Mouse (Mus musculus): ENCODE results near the gene Ccdc148.

Gene Ccdc148

DNA sequence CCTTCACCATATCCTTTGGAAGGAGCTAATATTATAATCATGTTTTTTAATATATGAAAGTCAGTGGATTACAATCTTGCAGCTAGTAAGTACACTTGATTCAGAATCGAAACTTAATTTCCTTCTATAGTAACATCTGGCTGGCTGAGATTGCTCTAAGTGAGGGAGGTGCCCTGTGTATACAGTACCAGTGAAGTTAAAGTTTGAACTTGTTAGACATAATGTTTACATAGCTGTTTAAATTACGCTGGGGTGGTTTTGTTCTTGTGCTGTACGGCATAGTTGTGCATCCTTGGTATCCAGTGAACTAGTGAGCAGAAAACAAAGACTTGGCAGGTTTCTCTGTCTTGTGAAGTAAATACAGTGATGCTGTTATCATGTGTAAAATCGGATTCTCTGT is 18.5 kb upstream of the Ccdc148 start:
- DNase-seq (ENCODE audit: low spot score): no peak

GRCm38 (mm10) chr2:59178191-59178590 is 17.7 kb upstream of the Ccdc148 start:
- peak; percentile 23 for DNase-seq (ENCODE audit: low spot score)

DNA sequence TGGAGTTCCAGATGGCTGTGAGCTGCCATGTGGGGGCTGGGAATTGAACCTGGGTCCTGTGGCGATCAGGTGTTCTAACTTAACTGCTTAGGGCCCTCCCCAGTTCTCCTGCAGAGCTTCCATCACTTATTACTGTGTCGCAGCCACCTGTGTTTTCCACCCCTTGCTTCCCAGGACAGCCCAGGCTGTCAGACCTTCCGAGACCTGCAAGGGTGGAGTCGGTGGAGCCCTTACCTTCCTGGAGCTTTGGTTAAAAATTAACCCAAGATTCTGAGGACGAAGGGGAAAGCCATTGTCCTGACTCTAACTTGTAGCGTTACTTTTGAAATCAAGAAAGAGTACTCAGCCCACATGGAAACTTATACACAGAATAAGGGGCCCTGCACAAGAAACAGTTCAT is 15.4 kb upstream of the Ccdc148 start:
- no peak for DNase-seq (ENCODE audit: low spot score)

DNA sequence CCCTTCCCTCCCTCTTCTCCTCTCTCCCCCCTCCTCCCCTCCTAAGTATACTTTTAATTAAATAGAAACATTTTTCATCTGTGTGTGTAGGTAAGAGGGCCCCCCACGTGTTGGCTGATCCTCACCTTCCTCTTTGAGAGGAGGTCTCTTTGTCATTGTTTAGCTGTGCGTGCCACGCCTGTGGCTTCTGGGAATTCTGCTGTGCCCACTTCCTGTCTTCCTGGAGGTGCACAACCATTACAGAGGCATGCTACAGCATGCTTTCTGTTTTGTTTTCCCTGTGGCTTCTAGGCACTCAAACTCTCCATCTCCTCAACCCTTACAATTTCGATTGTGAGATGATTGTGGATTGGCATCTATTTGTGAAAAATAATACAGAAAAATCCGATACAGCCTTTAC is 11.1 kb upstream of the Ccdc148 start:
- DNase-seq (ENCODE audit: low spot score): no peak

GRCm38 (mm10) chr2:59170593-59170992 is 10.1 kb upstream of the Ccdc148 start:
- DNase-seq (ENCODE audit: low spot score): no peak

- DNase-seq (ENCODE audit: low spot score): no peak
Observed at GRCm38 (mm10) chr2:59170208-59170589, 9.7 kb upstream of the Ccdc148 start.

- DNase-seq (ENCODE audit: low spot score): no peak
Observed at GRCm38 (mm10) chr2:59169572-59170207, 9.2 kb upstream of the Ccdc148 start.

- DNase-seq (ENCODE audit: low spot score): no peak
Observed at GRCm38 (mm10) chr2:59167830-59168229, 7.3 kb upstream of the Ccdc148 start.

GRCm38 (mm10) chr2:59166976-59167375 is 6.5 kb upstream of the Ccdc148 start:
- no peak for DNase-seq (ENCODE audit: low spot score)

GRCm38 (mm10) chr2:59162285-59162600 is 1.8 kb upstream of the Ccdc148 start:
- no peak for DNase-seq (ENCODE audit: low spot score)

GRCm38 (mm10) chr2:59161441-59162284 is 1.2 kb upstream of the Ccdc148 start:
- peak; percentile 75 for DNase-seq (ENCODE audit: low spot score)

- no peak for DNase-seq (ENCODE audit: low spot score)
Observed at GRCm38 (mm10) chr2:59161021-59161440, 548 bp upstream of the Ccdc148 start.

GRCm38 (mm10) chr2:59159961-59160604 is 400 bp downstream of the Ccdc148 start:
- DNase-seq (ENCODE audit: low spot score): no peak

DNA sequence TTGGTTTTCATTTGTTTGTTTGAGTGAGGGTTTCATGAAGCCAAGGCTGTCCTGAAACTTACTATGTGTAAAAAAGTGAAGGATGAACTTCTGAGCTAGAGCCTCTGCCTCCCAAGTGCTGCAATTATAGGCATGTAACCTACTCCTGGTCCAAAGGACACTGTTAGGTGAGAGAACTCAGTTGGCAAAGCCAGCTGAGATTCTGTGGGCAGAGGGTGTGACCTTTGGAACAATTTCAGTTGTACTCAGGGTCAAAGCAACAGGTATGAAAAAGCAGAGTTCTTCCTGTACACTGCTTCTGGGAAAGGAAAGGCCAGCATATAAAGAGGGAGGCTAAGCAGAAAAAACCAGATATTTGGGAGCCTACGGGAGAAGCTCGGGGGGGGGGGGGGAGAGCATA is 2.4 kb downstream of the Ccdc148 start:
- DNase-seq (ENCODE audit: low spot score): no peak

DNA sequence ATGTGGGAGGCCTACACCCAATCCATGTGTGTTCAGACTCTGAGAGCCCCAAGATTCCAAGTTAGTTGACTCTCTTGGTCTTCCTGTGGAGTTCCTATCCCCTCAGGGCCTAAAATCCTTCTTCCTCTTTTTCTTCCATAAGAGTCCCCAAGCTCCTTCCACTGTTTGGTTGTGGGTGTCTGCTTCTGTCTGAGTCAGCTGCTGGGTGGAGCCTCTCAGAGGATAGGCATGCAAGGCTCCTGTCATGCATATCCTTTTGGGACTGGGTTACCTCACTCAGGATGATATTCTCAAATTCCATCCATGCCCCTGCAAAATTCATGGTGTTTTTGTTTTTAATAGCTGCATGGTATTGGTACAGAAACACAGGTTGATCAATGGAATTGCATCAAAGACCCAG is 5.1 kb downstream of the Ccdc148 start:
- no peak for DNase-seq (ENCODE audit: low spot score)

DNA sequence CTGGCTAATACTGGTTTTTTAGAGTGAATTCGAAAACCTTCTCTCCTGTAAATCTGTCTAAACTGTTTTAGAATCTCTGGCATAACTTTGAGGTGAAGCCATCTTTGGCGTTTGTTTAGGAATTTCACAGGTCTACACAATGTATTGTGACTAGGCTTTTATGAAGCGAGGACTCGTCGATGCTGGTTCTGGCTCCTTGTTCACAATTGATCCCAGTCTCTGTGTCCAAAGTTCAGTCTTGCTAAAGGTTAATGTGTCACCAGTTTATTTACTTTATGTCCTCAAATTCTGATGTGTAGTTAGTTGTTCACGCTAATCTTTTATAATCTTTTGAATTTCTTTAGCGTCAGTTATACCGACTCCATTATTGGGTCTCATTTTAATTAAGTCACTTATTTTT is 29.4 kb downstream of the Ccdc148 start:
- no peak for DNase-seq (ENCODE audit: low spot score)

- no peak for DNase-seq (ENCODE audit: low spot score)
Observed at GRCm38 (mm10) chr2:59129821-59130220, 30.7 kb downstream of the Ccdc148 start.

DNA sequence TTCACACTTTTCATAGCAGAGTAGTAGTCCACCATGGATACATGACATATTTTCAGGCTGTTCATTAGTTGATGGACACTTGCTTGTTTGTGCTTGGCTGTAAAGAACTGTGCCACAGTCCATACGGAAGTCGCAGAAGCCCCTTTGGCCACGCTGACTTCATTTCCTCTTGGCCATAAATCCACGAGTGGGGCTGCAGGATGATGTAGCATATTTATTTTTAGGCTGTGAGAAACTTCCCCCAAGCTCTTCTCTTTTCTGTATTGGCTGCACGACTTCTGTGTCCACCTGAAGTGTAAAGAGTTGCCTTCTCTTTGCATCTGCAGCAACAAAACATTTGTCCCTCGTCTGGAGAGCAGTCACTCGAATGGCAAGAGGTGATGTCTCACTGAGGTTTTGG is 31.5 kb downstream of the Ccdc148 start:
- no peak for DNase-seq (ENCODE audit: low spot score)

GRCm38 (mm10) chr2:59055615-59056145 is 104.8 kb downstream of the Ccdc148 start:
- no peak for DNase-seq (ENCODE audit: low spot score)

GRCm38 (mm10) chr2:59054339-59054738 is 106.1 kb downstream of the Ccdc148 start:
- no peak for DNase-seq (ENCODE audit: low spot score)

GRCm38 (mm10) chr2:59053461-59054039 is 106.9 kb downstream of the Ccdc148 start:
- no peak for DNase-seq (ENCODE audit: low spot score)

DNA sequence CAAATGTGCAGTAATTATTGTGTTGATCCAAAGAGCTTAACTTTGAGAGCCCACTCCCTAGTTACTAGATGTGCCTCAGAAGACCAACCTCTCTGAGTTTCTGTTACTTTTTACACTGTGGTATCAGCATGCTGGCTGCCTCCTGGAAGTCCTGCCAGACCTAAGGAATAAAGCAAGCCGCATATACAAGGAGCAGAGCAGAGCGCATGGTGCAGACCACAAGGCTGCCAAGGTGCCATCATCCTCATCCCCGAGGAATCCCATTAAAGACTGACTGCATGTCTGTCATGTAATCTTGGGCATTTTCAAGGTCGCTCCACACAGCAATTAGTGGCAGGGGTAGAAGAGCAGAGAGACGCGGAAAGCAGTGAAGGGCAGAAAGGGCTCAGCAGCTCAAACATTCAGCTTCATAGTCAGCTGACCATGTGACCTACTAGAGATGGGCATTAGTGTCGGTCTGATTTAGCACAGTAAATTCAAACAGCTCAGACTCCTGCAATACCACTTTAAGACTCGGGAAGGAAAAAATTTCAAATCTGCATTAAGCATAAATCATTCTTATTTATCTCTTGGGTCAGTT is 110.1 kb downstream of the Ccdc148 start:
- peak; percentile 66 for DNase-seq (ENCODE audit: low spot score)
